Mouse (Mus musculus): Measurements from ENCODE around the gene Cd9. TPM values are rescaled to one million over a fixed set of nuclear protein-coding genes. Genes with fewer than 3 reads are reported as not detected.

Cd9 gene
- polyA plus RNA-seq, 1 experiment from 2014 or later: 63.4 TPM

DNA sequence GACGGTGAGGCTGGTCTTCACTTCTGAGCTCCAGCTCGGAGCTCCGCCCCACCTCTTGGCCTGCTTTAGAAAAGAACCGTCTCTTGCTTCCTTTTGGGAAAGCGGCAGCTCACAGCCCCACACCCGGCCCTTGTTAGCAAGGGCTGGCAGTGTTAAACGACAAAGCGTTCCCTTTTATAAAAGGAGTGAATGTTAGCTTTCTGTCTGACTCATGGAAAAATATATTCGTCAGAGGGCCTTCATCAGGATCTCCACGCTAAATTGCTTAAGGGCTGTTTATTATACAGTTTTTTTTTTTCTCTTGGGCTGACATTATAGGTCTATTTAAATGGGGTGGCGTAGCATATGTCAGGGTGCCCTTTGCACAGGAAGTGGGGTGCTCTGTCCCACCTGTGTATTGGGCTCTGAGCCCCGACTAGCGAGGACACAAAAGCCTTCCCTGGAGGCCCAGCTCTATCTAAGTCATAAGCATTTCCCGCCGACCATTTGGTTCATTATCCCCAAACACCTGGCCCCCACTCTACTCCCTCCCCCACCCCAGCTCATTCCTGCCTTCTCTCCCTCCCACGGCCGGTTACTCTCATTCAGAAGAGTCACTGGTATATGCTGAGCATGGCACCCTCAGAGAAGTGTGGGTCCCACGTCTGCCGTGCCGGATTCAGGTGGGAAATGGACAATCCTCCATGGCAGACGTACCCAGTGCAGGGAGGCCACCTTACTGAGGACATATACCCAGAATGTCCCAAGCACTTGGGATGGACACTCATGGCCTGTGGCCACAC is 26.2 kb downstream of the Cd9 start:
- H3K4me1 ChIP-seq (replicated peaks): peaks cover 26% of the 10 kb centered on the region
- WGBS: 58% methylated on average over 21 of the region's 21 CpGs

DNA sequence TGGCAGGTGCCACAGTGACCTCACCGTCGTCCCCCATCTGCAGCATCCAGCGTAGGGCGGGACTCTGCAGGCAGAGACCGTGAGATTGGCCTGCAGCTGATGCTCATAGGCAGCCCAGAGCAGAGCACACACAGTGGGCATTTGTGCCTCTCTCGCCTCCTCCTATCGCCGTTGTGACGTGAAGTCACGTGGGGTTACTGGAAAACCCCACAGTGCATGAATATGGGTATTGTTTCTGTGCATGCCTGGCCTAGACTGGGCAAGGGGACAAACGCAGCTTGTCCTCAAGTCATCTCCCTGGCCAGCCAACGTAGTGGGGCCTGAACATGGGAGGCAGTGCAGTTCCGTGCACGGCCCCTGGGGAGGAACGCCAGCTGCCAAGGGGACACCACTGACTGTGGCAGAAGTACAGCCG is 27.3 kb downstream of the Cd9 start:
- H3K36me3 ChIP-seq: no peaks in the 10 kb centered on the region
- H3K4me1 ChIP-seq (replicated peaks): peaks cover 26% of the 10 kb centered on the region
- ATAC-seq (ENCODE audit: low FRiP score): peak; percentile 90
- H3K4me2 ChIP-seq: peak overlapping the region; percentile 27; the same call in 1 of the 2 replicates
- no peak overlapping the region for H3K9ac ChIP-seq
- H3K27ac ChIP-seq: peak overlapping the region; percentile 63
- H3K9me3 ChIP-seq: no peaks in the 10 kb centered on the region
- no peak overlapping the region for H3K4me3 ChIP-seq
- 51% methylated on average over 16 of the region's 16 CpGs for WGBS
- no peaks in the 10 kb centered on the region for H3K27me3 ChIP-seq

More for the DNA sequence above, 26.2 kb downstream of the Cd9 start:
- H3K4me2 ChIP-seq: no peak overlapping the region
- H3K9me3 ChIP-seq: no peaks in the 10 kb centered on the region
- H3K27me3 ChIP-seq: no peaks in the 10 kb centered on the region
- H3K4me3 ChIP-seq: no peak overlapping the region
- H3K27ac ChIP-seq: peak overlapping the region; percentile 63
- no peaks in the 10 kb centered on the region for H3K36me3 ChIP-seq
- H3K9ac ChIP-seq: no peak overlapping the region
- ATAC-seq (ENCODE audit: low FRiP score): no peak

DNA sequence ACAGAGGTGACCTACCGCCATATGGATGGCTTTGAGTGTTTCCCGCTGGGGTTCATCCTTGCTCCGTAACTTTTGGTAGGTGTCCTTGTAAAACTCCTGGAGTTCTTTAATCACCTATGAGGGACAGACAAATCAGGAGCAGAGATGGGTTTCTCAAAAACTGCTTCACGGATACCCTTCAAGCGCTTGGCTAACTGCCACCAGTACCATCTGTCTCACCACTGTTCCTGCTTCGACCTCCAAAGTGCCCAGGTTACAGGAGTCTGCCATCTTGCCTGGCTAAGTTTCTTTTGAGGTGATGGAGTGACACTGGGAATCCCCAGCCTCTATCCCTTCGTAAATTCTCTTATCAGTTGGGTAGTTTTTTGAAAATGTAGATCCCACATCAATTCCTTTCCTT is 32.3 kb downstream of the Cd9 start:
- 88% methylated on average over 7 of the region's 7 CpGs for WGBS
- no peak overlapping the region for H3K4me2 ChIP-seq
- H3K36me3 ChIP-seq: 0 out of 2 replicates have a peak, but pooled peaks cover 4% of the 10 kb centered on the region
- no peaks in the 10 kb centered on the region for H3K9me3 ChIP-seq
- no peak overlapping the region for H3K4me3 ChIP-seq
- no peak overlapping the region for H3K27ac ChIP-seq
- H3K9ac ChIP-seq: no peak overlapping the region
- no peak for ATAC-seq (ENCODE audit: low FRiP score)
- no peaks in the 10 kb centered on the region for H3K27me3 ChIP-seq
- peaks cover 7% of the 10 kb centered on the region for H3K4me1 ChIP-seq (replicated peaks)

DNA sequence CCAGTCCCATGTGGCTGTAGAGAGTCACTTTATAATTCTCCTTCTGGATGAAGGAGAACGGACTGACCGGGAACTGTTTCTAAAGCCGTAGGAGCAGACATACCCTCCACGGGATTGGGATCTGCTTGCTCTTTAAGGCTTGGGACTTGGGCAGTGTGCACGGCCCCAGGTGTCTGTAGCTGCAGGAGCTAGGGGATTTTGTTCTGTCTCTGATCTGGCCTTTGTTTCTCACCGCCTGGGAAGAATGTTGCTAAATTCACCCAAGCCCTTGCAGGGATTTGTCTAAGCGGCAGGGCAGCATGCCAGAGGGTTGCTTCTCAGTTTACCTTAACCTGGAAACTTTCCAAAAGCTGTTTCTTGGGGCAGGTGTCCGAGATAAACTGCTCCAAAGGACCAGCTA is 32.8 kb downstream of the Cd9 start:
- Histone ChIP-seq H3K9ac (no peak overlapping the region), H3K27ac (no peak overlapping the region), H3K27me3 (no peaks in the 10 kb centered on the region), H3K4me1 (replicated peaks) (0 out of 2 replicates have a peak, but pooled peaks cover 2% of the 10 kb centered on the region), H3K36me3 (0 out of 2 replicates have a peak, but pooled peaks cover 4% of the 10 kb centered on the region), H3K4me2 (no peak overlapping the region), H3K9me3 (no peaks in the 10 kb centered on the region), H3K4me3 (no peak overlapping the region)
- 81% methylated on average over 8 of the region's 8 CpGs for WGBS
- ATAC-seq (ENCODE audit: low FRiP score): no peak

DNA sequence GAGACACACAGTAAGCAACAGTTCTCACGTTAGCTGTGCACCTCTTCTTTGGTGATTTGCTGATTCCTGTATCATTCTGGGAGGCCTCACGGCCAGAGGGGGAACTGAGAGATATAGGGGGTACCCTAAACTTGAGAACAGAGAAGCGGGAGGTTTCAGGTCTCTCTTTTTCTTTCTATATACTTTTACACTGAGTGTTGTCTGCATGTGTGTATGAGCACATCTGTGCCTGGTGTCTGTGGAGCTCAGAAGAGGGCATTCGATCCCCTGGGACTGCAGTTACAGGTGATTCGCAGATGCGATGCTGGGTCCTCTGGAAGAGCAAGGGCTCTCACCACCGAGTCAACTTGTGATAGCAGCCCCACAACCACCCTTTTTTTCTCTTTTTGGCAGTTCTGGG is 33.3 kb downstream of the Cd9 start:
- no peaks in the 10 kb centered on the region for H3K27me3 ChIP-seq
- H3K4me1 ChIP-seq (replicated peaks): peaks cover under 1% of the 10 kb centered on the region
- no peaks in the 10 kb centered on the region for H3K9me3 ChIP-seq
- H3K27ac ChIP-seq: no peak overlapping the region
- H3K4me2 ChIP-seq: no peak overlapping the region
- no peak overlapping the region for H3K4me3 ChIP-seq
- no peak for ATAC-seq (ENCODE audit: low FRiP score)
- no peak overlapping the region for H3K9ac ChIP-seq
- 0 out of 2 replicates have a peak, but pooled peaks cover 4% of the 10 kb centered on the region for H3K36me3 ChIP-seq
- WGBS: 90% methylated on average over 7 of the region's 7 CpGs

DNA sequence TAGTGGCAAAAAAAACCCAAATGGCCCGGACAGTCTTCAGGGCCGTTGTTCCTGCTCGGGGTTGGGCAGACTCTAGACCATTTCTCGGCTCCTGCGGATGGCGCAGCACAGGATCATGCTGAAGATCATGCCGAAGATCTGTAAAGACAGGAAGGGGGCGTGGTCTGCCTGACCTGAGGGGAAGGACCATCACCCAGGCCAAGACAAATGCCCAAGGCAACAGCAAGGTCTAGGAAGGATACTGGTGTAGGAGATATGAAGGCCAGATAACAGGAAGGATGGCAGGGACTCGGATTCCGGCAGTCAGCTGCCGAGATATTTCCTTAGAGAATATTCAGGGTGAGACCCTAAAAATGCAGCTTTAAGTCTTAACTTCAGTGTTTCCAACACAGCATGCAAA is 34.0 kb downstream of the Cd9 start:
- H3K9ac ChIP-seq: no peak overlapping the region
- H3K27ac ChIP-seq: no peak overlapping the region
- WGBS: 86% methylated on average over 11 of the region's 11 CpGs
- no peak for ATAC-seq (ENCODE audit: low FRiP score)
- H3K36me3 ChIP-seq: 0 out of 2 replicates have a peak, but pooled peaks cover 4% of the 10 kb centered on the region
- H3K4me3 ChIP-seq: no peak overlapping the region
- no peaks in the 10 kb centered on the region for H3K27me3 ChIP-seq
- H3K4me2 ChIP-seq: no peak overlapping the region
- no peaks in the 10 kb centered on the region for H3K9me3 ChIP-seq
- peaks cover 7% of the 10 kb centered on the region for H3K4me1 ChIP-seq (replicated peaks)

DNA sequence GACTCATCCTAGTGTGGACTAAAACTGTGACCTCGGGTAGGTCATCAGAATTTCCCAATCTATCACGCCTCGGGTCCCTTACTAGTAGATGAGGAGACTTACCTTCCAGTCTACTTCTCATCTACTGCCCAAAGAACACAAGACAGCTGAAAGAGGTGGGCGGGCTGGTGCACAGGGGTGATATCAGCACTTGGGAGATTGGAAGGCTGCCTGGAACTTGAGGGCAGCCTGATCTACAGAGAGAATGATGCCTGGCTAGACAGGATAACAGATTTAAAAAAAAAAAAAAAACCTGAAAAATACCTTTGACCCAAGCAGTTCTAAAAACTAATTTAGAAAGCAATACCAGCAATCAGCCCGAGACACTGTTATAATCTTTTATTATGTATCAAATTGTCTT is 34.7 kb downstream of the Cd9 start:
- Histone ChIP-seq H3K9ac (no peak overlapping the region), H3K27ac (no peak overlapping the region), H3K4me3 (no peak overlapping the region), H3K36me3 (0 out of 2 replicates have a peak, but pooled peaks cover 4% of the 10 kb centered on the region), H3K4me1 (replicated peaks) (peaks cover 7% of the 10 kb centered on the region), H3K4me2 (no peak overlapping the region), H3K9me3 (no peaks in the 10 kb centered on the region), H3K27me3 (no peaks in the 10 kb centered on the region)
- ATAC-seq (ENCODE audit: low FRiP score): no peak
- 95% methylated on average over 5 of the region's 5 CpGs for WGBS

DNA sequence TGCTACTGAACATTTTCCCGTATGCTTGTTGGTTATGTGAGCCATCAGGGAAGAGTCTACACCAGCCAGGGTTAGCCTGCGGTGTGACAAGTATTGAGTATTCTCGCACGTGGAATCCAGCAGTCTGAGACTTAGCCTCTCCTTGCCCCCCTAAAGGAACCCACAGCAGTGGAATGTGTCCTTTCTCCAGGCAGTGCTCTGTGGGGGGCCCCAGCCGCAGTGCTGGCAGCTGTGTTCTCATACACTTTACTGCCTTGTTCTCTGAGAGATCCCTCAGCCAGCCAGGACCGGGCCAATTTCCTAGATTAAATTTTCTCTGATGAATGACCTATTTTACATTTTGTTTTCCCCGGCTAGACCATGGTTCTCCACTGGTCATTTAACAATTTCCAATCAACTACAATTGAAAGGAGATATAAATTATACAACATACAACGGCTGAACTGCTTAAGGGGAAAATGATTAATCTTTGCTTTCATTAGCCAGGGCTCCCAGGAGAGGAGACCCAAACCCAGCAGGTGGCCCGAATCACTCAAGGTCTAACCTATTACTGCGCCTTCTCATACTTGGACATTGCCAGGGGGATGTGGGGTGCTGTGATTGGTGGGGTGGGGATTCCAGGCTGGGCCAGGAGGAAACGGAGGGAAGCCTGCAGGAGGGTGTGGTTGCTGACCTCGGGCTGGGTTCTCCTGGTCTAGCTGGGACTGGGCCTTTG is 38.6 kb downstream of the Cd9 start:
- peaks cover 11% of the 10 kb centered on the region for H3K4me1 ChIP-seq (replicated peaks)
- H3K9ac ChIP-seq: no peak overlapping the region
- peak; percentile 66 for ATAC-seq (ENCODE audit: low FRiP score)
- H3K4me3 ChIP-seq: no peak overlapping the region
- H3K36me3 ChIP-seq: 0 out of 2 replicates have a peak, but pooled peaks cover 4% of the 10 kb centered on the region
- H3K27me3 ChIP-seq: no peaks in the 10 kb centered on the region
- H3K9me3 ChIP-seq: no peaks in the 10 kb centered on the region
- no peak overlapping the region for H3K4me2 ChIP-seq
- WGBS: 36% methylated on average over 12 of the region's 12 CpGs
- H3K27ac ChIP-seq: no peak overlapping the region

DNA sequence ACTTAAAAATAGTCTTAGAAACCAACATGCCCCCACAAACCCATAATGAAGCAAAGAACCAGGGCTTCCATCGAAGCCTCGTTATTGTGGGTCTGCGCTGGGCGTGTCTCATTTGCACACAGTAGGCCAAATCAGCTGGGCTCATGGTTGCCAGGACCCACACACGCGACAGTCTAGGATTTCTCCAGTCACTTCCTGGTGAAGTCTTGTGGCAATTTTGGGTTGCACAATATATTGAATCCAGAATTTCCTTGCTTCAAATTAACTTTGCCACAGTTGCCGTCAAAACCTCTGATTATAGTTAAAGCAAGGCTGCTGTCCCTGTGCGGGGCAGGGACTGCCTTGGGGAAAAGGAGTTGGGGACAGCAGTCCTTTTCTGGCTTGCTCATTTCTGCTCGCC is 39.9 kb downstream of the Cd9 start:
- WGBS: 87% methylated on average over 9 of the region's 9 CpGs
- H3K36me3 ChIP-seq: 0 out of 2 replicates have a peak, but pooled peaks cover 4% of the 10 kb centered on the region
- no peaks in the 10 kb centered on the region for H3K27me3 ChIP-seq
- no peak overlapping the region for H3K9ac ChIP-seq
- no peak overlapping the region for H3K4me3 ChIP-seq
- H3K4me1 ChIP-seq (replicated peaks): peaks cover 11% of the 10 kb centered on the region
- H3K9me3 ChIP-seq: no peaks in the 10 kb centered on the region
- H3K4me2 ChIP-seq: no peak overlapping the region
- no peak for ATAC-seq (ENCODE audit: low FRiP score)
- H3K27ac ChIP-seq: no peak overlapping the region

DNA sequence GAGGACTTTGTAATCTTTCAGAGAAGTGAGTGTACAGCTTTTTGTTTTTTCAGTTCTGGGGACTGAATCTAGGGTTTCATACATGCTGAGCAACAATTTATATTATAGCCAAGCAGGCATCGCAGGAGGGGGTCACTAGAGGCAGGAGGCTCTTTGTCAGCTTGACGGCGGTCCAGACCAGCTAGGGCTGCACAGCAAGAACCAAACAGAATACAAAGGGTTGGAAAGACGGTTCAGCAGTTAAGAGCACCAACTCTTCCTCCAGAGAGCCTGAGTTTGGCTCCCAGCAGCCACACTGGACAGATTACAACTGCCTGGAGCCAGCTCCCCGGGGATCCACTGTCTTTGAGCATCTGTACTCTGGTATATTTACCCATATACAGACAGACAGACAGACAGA is 40.3 kb downstream of the Cd9 start:
- H3K9me3 ChIP-seq: no peaks in the 10 kb centered on the region
- H3K4me2 ChIP-seq: no peak overlapping the region
- H3K27ac ChIP-seq: no peak overlapping the region
- ATAC-seq (ENCODE audit: low FRiP score): no peak
- peaks cover 11% of the 10 kb centered on the region for H3K4me1 ChIP-seq (replicated peaks)
- WGBS: 40% methylated on average over 5 of the region's 5 CpGs
- H3K9ac ChIP-seq: no peak overlapping the region
- no peaks in the 10 kb centered on the region for H3K36me3 ChIP-seq
- H3K27me3 ChIP-seq: no peaks in the 10 kb centered on the region
- H3K4me3 ChIP-seq: no peak overlapping the region

DNA sequence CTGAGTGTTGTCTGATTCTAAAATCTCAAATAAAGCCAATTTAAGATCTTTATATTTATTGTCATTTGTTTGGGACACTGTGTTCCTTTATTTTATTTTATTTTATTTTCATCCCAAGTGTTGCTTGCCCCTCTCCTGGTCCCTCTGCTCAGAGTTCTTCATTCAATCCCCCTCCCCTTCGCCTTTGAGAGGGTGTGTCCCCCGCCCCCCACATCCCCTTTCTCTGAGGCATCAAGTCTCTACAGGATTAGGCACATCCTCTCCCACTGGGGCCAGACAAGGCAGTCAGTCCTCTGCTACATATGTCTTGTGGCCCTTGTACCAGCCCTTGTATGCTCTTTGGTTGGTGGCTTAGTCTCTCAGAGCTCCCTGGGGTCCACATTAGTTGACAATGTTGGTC is 46.9 kb downstream of the Cd9 start:
- no peak overlapping the region for H3K27ac ChIP-seq
- H3K36me3 ChIP-seq: no peaks in the 10 kb centered on the region
- ATAC-seq (ENCODE audit: low FRiP score): no peak
- H3K4me2 ChIP-seq: no peak overlapping the region
- H3K4me1 ChIP-seq (replicated peaks): no peaks in the 10 kb centered on the region
- no peaks in the 10 kb centered on the region for H3K9me3 ChIP-seq
- H3K4me3 ChIP-seq: no peak overlapping the region
- no peak overlapping the region for H3K9ac ChIP-seq
- 70% methylated on average over 2 of the region's 2 CpGs for WGBS
- no peaks in the 10 kb centered on the region for H3K27me3 ChIP-seq

DNA sequence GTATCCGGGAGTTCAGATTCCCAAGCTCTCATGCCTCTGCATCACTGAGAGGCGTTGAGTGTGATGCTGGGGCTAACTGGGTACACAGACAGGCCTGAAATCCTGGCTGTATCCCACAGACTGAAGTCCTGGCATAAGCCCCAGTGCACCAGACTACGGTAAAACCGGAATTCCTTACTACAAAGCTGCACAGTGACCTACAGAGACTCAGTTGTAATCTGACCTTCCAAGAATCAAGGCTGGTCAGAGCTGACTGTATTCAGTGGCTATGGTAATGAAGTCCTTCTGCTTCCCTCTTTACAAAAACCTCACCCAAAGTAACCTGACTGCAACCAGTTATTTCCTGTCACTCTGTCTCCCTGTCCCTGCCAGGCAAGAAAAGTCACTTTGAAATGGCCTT is 47.4 kb downstream of the Cd9 start:
- Histone ChIP-seq H3K27ac (no peak overlapping the region), H3K4me3 (no peak overlapping the region), H3K9me3 (no peaks in the 10 kb centered on the region), H3K27me3 (no peaks in the 10 kb centered on the region), H3K4me2 (no peak overlapping the region), H3K36me3 (no peaks in the 10 kb centered on the region), H3K4me1 (replicated peaks) (no peaks in the 10 kb centered on the region), H3K9ac (no peak overlapping the region)
- ATAC-seq (ENCODE audit: low FRiP score): no peak
- 67% methylated on average over 4 of the region's 4 CpGs for WGBS

Data from hindbrain, embryonic 13.5 days (tissue).